Mouse (Mus musculus): ENCODE measurements around the gene Itpkb.

DNA sequence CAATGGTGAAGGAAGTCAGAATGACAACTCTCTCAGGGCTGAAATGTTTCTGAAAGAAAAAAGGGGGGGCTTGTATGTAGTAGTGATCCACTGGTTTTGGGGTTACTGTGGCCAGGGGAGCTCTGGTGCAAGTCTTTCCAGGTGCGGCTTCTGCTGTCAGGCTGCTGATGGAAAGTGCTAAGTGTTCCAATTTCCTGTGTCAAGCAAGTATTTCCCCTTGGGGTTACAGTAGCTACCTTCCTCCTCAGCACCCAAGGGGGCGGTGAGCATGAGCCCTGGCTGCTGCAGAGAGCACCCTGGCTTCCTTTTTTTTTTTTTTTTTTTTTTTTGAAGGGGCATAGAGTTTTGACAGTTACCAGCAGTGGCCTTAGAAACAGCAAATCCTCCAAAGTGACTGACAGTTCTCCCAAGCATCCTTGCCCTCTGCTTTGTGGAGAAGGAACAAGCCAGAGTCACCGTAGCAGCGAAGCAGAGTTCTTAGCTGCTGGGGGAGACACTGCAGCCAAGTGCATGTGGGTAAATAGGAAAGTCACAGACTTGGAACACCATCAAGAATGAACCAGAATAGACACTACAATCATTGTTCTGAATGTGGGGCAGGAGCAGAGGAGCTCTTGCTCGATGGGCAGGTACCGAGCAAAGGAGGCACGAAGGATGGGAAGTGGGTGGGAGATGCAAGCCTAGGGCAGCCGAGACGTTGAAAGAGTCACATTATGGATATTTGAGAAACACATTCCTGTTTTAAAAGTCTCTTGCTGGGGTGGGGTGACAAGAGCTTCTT, 62.9 kb downstream of the Itpkb start:
- TF ChIP-seq CTCF (IDR thresholded peaks at IDR 0.05; ENCODE audit: low read depth) (no peak), EP300 (IDR thresholded peaks at IDR 0.05; ENCODE audit: low read depth) (no peak)
